Mouse (Mus musculus): ENCODE data around the gene Slc39a8. TPM values are rescaled to one million over a fixed set of nuclear protein-coding genes. Genes with fewer than 3 reads are reported as not detected.

Slc39a8 gene
- polyA plus RNA-seq, 1 experiment, result 35.7 TPM

GRCm38 (mm10) chr3:135828000-135828399 is 2.9 kb downstream of the Slc39a8 start:
- H3K27me3 ChIP-seq (ENCODE audit: control insufficient read depth, insufficient read depth, low read length, poor library complexity, severe bottlenecking), result peaks cover 12% of the 10 kb centered on the region
- no peak overlapping the region for H3K27ac ChIP-seq (ENCODE audit: insufficient read depth, low read length)
- H3K4me3 ChIP-seq (ENCODE audit: low read depth, low read length), result no peak overlapping the region
- H3K4me1 ChIP-seq (ENCODE audit: control insufficient read depth, insufficient read depth, low read length), result no peaks in the 10 kb centered on the region
- H3K36me3 ChIP-seq (ENCODE audit: control insufficient read depth, insufficient read depth, low read length, poor library complexity, severe bottlenecking), result no peaks in the 10 kb centered on the region
- H3K9me3 ChIP-seq (replicated peaks; ENCODE audit: control insufficient read depth, insufficient read depth, low read length, poor library complexity, severe bottlenecking), result no peaks in the 10 kb centered on the region
- TF ChIP-seq EP300 (IDR thresholded peaks at IDR 0.05; ENCODE audit: insufficient read depth, low read depth, low read length) (no peak), POLR2A (IDR thresholded peaks at IDR 0.05; ENCODE audit: insufficient read depth, low read length) (no peak), CTCF (IDR thresholded peaks at IDR 0.05; ENCODE audit: low read depth, low read length) (no peak)
- no peak overlapping the region for H3K9ac ChIP-seq (ENCODE audit: low read depth, poor library complexity, severe bottlenecking)

DNA sequence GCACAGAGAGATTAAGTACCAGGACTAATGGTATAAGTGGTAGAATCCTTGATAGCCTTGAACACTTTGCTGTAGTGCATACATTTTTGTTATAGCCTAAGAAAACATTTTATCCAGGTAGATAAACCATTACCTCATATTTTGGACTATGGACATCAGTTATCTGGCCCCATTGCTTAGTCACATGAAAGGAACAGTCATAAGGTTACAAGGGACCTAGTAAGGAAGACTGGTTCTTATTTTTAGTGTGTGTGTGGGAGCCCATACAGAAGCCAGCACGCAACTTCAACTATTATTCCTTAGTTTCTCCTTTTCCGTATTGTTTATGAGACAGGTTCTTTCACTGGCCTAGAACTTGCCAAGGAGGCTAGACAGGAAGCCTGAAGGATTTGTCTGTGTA is 7.4 kb downstream of the Slc39a8 start:
- Histone ChIP-seq H3K4me3 (ENCODE audit: low read depth, low read length) (no peak overlapping the region), H3K9ac (ENCODE audit: low read depth, poor library complexity, severe bottlenecking) (no peak overlapping the region), H3K4me1 (ENCODE audit: control insufficient read depth, insufficient read depth, low read length) (no peaks in the 10 kb centered on the region), H3K27ac (ENCODE audit: insufficient read depth, low read length) (no peak overlapping the region), H3K36me3 (ENCODE audit: control insufficient read depth, insufficient read depth, low read length, poor library complexity, severe bottlenecking) (no peaks in the 10 kb centered on the region), H3K9me3 (replicated peaks; ENCODE audit: control insufficient read depth, insufficient read depth, low read length, poor library complexity, severe bottlenecking) (no peaks in the 10 kb centered on the region), H3K27me3 (ENCODE audit: control insufficient read depth, insufficient read depth, low read length, poor library complexity, severe bottlenecking) (peaks cover 1% of the 10 kb centered on the region; the same call in 1 of the 2 replicates)
- TF ChIP-seq EP300 (IDR thresholded peaks at IDR 0.05; ENCODE audit: insufficient read depth, low read depth, low read length) (no peak), POLR2A (IDR thresholded peaks at IDR 0.05; ENCODE audit: insufficient read depth, low read length) (no peak), CTCF (IDR thresholded peaks at IDR 0.05; ENCODE audit: low read depth, low read length) (no peak)

DNA sequence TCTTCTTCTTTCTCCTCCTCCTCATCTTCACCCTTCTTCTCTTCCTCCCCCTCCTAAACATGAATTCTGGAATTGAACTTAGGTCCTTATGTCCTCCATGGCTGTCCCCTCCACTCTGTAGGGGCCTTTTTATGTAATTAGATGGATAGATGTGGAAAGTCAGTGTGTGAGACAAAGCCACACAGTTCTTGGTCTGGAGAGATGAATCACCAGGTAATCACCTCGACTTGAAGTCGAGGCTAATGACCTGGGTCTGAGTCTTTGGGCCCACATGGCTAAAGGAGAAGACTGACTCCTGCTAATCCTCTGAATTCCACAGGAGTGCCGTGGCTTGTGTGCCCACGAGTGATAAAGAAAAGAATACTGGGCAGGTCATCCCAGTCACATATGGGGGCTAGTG is 7.8 kb downstream of the Slc39a8 start:
- Histone ChIP-seq H3K9me3 (replicated peaks; ENCODE audit: control insufficient read depth, insufficient read depth, low read length, poor library complexity, severe bottlenecking) (no peaks in the 10 kb centered on the region), H3K27ac (ENCODE audit: insufficient read depth, low read length) (no peak overlapping the region), H3K4me1 (ENCODE audit: control insufficient read depth, insufficient read depth, low read length) (no peaks in the 10 kb centered on the region), H3K36me3 (ENCODE audit: control insufficient read depth, insufficient read depth, low read length, poor library complexity, severe bottlenecking) (no peaks in the 10 kb centered on the region), H3K27me3 (ENCODE audit: control insufficient read depth, insufficient read depth, low read length, poor library complexity, severe bottlenecking) (peaks cover 1% of the 10 kb centered on the region; the same call in 1 of the 2 replicates), H3K4me3 (ENCODE audit: low read depth, low read length) (no peak overlapping the region), H3K9ac (ENCODE audit: low read depth, poor library complexity, severe bottlenecking) (no peak overlapping the region)
- TF ChIP-seq CTCF (IDR thresholded peaks at IDR 0.05; ENCODE audit: low read depth, low read length) (no peak), EP300 (IDR thresholded peaks at IDR 0.05; ENCODE audit: insufficient read depth, low read depth, low read length) (no peak), POLR2A (IDR thresholded peaks at IDR 0.05; ENCODE audit: insufficient read depth, low read length) (no peak)

DNA sequence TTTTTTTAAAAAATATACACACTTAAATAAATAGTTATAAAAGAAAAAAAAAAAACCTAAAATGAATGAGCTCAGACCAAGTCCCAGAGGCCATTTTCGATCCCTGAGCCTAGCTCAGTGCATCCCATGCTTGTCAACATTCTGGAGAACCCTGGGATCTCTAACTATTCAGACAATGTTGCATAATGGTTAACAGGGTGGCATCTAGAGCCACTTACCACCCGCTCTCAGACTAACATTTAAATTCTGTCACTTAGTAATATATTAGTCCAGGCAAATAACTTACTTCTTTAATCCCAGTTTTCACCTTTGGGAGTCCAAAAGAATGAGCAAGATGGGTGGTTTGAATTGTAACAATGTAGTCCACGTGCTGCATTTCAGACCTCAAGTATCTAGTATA is 9.9 kb downstream of the Slc39a8 start:
- Histone ChIP-seq H3K9ac (ENCODE audit: low read depth, poor library complexity, severe bottlenecking) (no peak overlapping the region), H3K4me3 (ENCODE audit: low read depth, low read length) (no peak overlapping the region), H3K9me3 (replicated peaks; ENCODE audit: control insufficient read depth, insufficient read depth, low read length, poor library complexity, severe bottlenecking) (no peaks in the 10 kb centered on the region), H3K27ac (ENCODE audit: insufficient read depth, low read length) (no peak overlapping the region), H3K27me3 (ENCODE audit: control insufficient read depth, insufficient read depth, low read length, poor library complexity, severe bottlenecking) (no peaks in the 10 kb centered on the region), H3K4me1 (ENCODE audit: control insufficient read depth, insufficient read depth, low read length) (no peaks in the 10 kb centered on the region), H3K36me3 (ENCODE audit: control insufficient read depth, insufficient read depth, low read length, poor library complexity, severe bottlenecking) (no peaks in the 10 kb centered on the region)
- TF ChIP-seq CTCF (IDR thresholded peaks at IDR 0.05; ENCODE audit: low read depth, low read length) (no peak), EP300 (IDR thresholded peaks at IDR 0.05; ENCODE audit: insufficient read depth, low read depth, low read length) (no peak), POLR2A (IDR thresholded peaks at IDR 0.05; ENCODE audit: insufficient read depth, low read length) (no peak)

- Histone ChIP-seq H3K9ac (ENCODE audit: low read depth, poor library complexity, severe bottlenecking) (no peak overlapping the region), H3K4me1 (ENCODE audit: control insufficient read depth, insufficient read depth, low read length) (no peaks in the 10 kb centered on the region), H3K36me3 (ENCODE audit: control insufficient read depth, insufficient read depth, low read length, poor library complexity, severe bottlenecking) (no peaks in the 10 kb centered on the region), H3K27me3 (ENCODE audit: control insufficient read depth, insufficient read depth, low read length, poor library complexity, severe bottlenecking) (no peaks in the 10 kb centered on the region), H3K4me3 (ENCODE audit: low read depth, low read length) (no peak overlapping the region), H3K9me3 (replicated peaks; ENCODE audit: control insufficient read depth, insufficient read depth, low read length, poor library complexity, severe bottlenecking) (no peaks in the 10 kb centered on the region), H3K27ac (ENCODE audit: insufficient read depth, low read length) (no peak overlapping the region)
- TF ChIP-seq POLR2A (IDR thresholded peaks at IDR 0.05; ENCODE audit: insufficient read depth, low read length), result no peak
- TF ChIP-seq EP300 (IDR thresholded peaks at IDR 0.05; ENCODE audit: insufficient read depth, low read depth, low read length), result no peak
- no peak for TF ChIP-seq CTCF (IDR thresholded peaks at IDR 0.05; ENCODE audit: low read depth, low read length)
Measured at GRCm38 (mm10) chr3:135839535-135839934, 14.5 kb downstream of the Slc39a8 start.

- Histone ChIP-seq H3K36me3 (ENCODE audit: control insufficient read depth, insufficient read depth, low read length, poor library complexity, severe bottlenecking) (no peaks in the 10 kb centered on the region), H3K4me3 (ENCODE audit: low read depth, low read length) (no peak overlapping the region), H3K9me3 (replicated peaks; ENCODE audit: control insufficient read depth, insufficient read depth, low read length, poor library complexity, severe bottlenecking) (no peaks in the 10 kb centered on the region), H3K27me3 (ENCODE audit: control insufficient read depth, insufficient read depth, low read length, poor library complexity, severe bottlenecking) (no peaks in the 10 kb centered on the region), H3K9ac (ENCODE audit: low read depth, poor library complexity, severe bottlenecking) (no peak overlapping the region), H3K4me1 (ENCODE audit: control insufficient read depth, insufficient read depth, low read length) (no peaks in the 10 kb centered on the region), H3K27ac (ENCODE audit: insufficient read depth, low read length) (no peak overlapping the region)
- no peak for TF ChIP-seq POLR2A (IDR thresholded peaks at IDR 0.05; ENCODE audit: insufficient read depth, low read length)
- no peak for TF ChIP-seq CTCF (IDR thresholded peaks at IDR 0.05; ENCODE audit: low read depth, low read length)
- TF ChIP-seq EP300 (IDR thresholded peaks at IDR 0.05; ENCODE audit: insufficient read depth, low read depth, low read length), result no peak
Measured at GRCm38 (mm10) chr3:135840185-135840584, 15.1 kb downstream of the Slc39a8 start.

Measured in ES-Bruce4 (cell line).